Mouse (Mus musculus) liver, embryonic 14.5 days (tissue): ENCODE results near the gene Slc7a8. TPM values are rescaled to one million over a fixed set of nuclear protein-coding genes. Genes with fewer than 3 reads are reported as not detected.

ENCODE experiments used
- ATAC-seq: fragments of 200-750 bp; cut with Nextera tagmentation; 2 replicates; pipeline ENCODE4 v1.8.0; 2017; ENCODE audit warnings: moderate number of reproducible peaks, mild to moderate bottlenecking, moderate library complexity; ENCODE audit not compliant: insufficient read depth
- DNase-seq, 3 experiments: peaks; one replicate each; pipeline ENCODE4 v3.0.0-alpha.2; 2012 to 2013; ENCODE audit warnings: low read depth in 3 of 3, low spot score in 3 of 3
- H3K27ac ChIP-seq: fragments of 300-500 bp; sonication (generic); 2 replicates; pipeline ENCODE4 v1.5.1; 2014; ENCODE audit warnings: moderate library complexity, mild to moderate bottlenecking, control low read depth, inconsistent platforms
- H3K27me3 ChIP-seq: fragments of 300-500 bp; sonication (generic); 2 replicates; pipeline ENCODE4 v1.6.1; 2014; ENCODE audit warnings: mild to moderate bottlenecking, low read length, moderate library complexity; ENCODE audit not compliant: control insufficient read depth, insufficient read depth
- H3K36me3 ChIP-seq: fragments of 300-500 bp; sonication (generic); replicated peaks from 2 replicates; pipeline ENCODE4 v1.6.1; 2014; ENCODE audit warnings: low read depth; ENCODE audit not compliant: control insufficient read depth, insufficient read depth
- H3K4me1 ChIP-seq, 2 experiments: fragments of 200-500 bp in 1 of 2; fragments of 300-500 bp in 1 of 2; sonication (generic) in 1 of 2; replicated peaks; 2 replicates each; pipeline ENCODE4 v1.6.1; 2012 to 2014; ENCODE audit warnings: antibody characterized with exemption in 1 of 2, inconsistent platforms in 1 of 2, low read length in 1 of 2; ENCODE audit not compliant: control insufficient read depth in 2 of 2, insufficient read depth in 2 of 2
- H3K4me2 ChIP-seq: fragments of 300-500 bp; sonication (generic); 2 replicates; pipeline ENCODE4 v1.6.1; 2014; ENCODE audit warnings: low read depth, mild to moderate bottlenecking, control low read depth, moderate library complexity
- H3K4me3 ChIP-seq, 2 experiments: fragments of 200-500 bp in 1 of 2; fragments of 300-500 bp in 1 of 2; sonication (generic) in 1 of 2; 2 replicates each; pipeline ENCODE4 v1.5.1; 2012 to 2014; ENCODE audit warnings: low read depth in 2 of 2, low read length in 2 of 2, mild to moderate bottlenecking in 2 of 2, control low read depth in 1 of 2, inconsistent platforms in 1 of 2, moderate library complexity in 1 of 2; ENCODE audit not compliant: insufficient read depth in 1 of 2
- H3K9ac ChIP-seq: fragments of 300-500 bp; sonication (generic); replicated peaks from 2 replicates; pipeline ENCODE4 v1.6.1; 2014; ENCODE audit warnings: mild to moderate bottlenecking, control low read depth, moderate library complexity
- H3K9me3 ChIP-seq: fragments of 300-500 bp; sonication (generic); 2 replicates; pipeline ENCODE4 v1.6.1; 2016; ENCODE audit warnings: low read length, mixed read lengths; ENCODE audit not compliant: control insufficient read depth
- CTCF ChIP-seq: IDR thresholded peaks from 2 replicates; pipeline ENCODE4 v1.5.1; 2016; ENCODE audit warnings: antibody characterized with exemption, low read depth, control low read depth
- EP300 ChIP-seq: IDR thresholded peaks from 2 replicates; pipeline ENCODE4 v1.6.1; 2016; ENCODE audit warnings: antibody characterized with exemption, low read depth
- WGBS: fragments of 180-500 bp; shearing (Covaris S2); extraction: QIAGEN DNeasy Blood & Tissue Kit; methylation state at CpG from one replicate; pipeline ENCODE4 v1.1.7; 2014; ENCODE audit not compliant: insufficient replicate concordance; 5-methylcytosine and 5-hydroxymethylcytosine counted together
- polyA plus RNA-seq, 2 experiments: library from polyadenylated mRNA; depleted of rRNA in 1 of 2; stranded (reverse) in 1 of 2; unstranded in 1 of 2; fragments of >200 nt; fragmentation: Nextera tagmentation in 1 of 2; extraction: Ambion mirVana in 1 of 2; gene quantifications; 2 replicates each; pipeline versions ENCODE4 v1.2.1 to v1.2.3; 2012 to 2014

Gene Slc7a8
- polyA plus RNA-seq, 2 experiments: 3.3 to 3.7 TPM

GRCm38 (mm10) chr14:54799686-54800085 lies 17.9 kb upstream of the Slc7a8 start:
- ATAC-seq: no peak
- no peak overlapping the region for H3K9ac ChIP-seq

GRCm38 (mm10) chr14:54796760-54797159 lies 15.0 kb upstream of the Slc7a8 start:
- no peak for ATAC-seq
- Histone ChIP-seq H3K9me3 (no peaks in the 10 kb centered on the region), H3K27me3 (no peaks in the 10 kb centered on the region), H3K9ac (no peak overlapping the region), H3K4me2 (no peak overlapping the region), H3K4me3 (no peak overlapping the region), H3K36me3 (no peaks in the 10 kb centered on the region), H3K27ac (no peak overlapping the region), H3K4me1 (0 out of 4 replicates have a peak, but pooled peaks cover 0 to 2% of the 10 kb centered on the region in 2 experiments)
- no peak for DNase-seq
- TF ChIP-seq CTCF (no peak), EP300 (no peak)
- 80% methylated on average over 15 of the region's 15 CpGs for WGBS

More at GRCm38 (mm10) chr14:54799686-54800085, 17.9 kb upstream of the Slc7a8 start:
- no peaks in the 10 kb centered on the region for H3K9me3 ChIP-seq
- no peak overlapping the region for H3K4me2 ChIP-seq
- no peaks in the 10 kb centered on the region for H3K27me3 ChIP-seq
- no peak overlapping the region for H3K4me3 ChIP-seq
- 0 out of 2 replicates have a peak, but pooled peaks have one; percentile 8 for TF ChIP-seq CTCF
- TF ChIP-seq EP300: no peak
- no peak for DNase-seq
- WGBS: 48% methylated on average over 10 of the region's 10 CpGs
- no peaks in the 10 kb centered on the region for H3K36me3 ChIP-seq
- H3K27ac ChIP-seq: no peak overlapping the region
- no peaks in the 10 kb centered on the region for H3K4me1 ChIP-seq

- no peak overlapping the region for H3K27ac ChIP-seq
- 60% methylated on average over 1 of the region's 1 CpGs for WGBS
- H3K36me3 ChIP-seq: no peaks in the 10 kb centered on the region
- no peak for ATAC-seq
- no peak overlapping the region for H3K9ac ChIP-seq
- no peak overlapping the region for H3K4me2 ChIP-seq
- H3K4me3 ChIP-seq: no peak overlapping the region
- DNase-seq: no peak
- TF ChIP-seq EP300 (no peak), CTCF (no peak)
- 0 out of 4 replicates have a peak, but pooled peaks cover 0 to 2% of the 10 kb centered on the region in 2 experiments for H3K4me1 ChIP-seq
- H3K27me3 ChIP-seq: no peaks in the 10 kb centered on the region
- H3K9me3 ChIP-seq: no peaks in the 10 kb centered on the region
These were observed 14.2 kb upstream of the Slc7a8 start for GRCm38 (mm10) chr14:54795901-54796300.

GRCm38 (mm10) chr14:54793894-54794830 lies 12.4 kb upstream of the Slc7a8 start:
- ATAC-seq (no peak), DNase-seq (no peak)
- TF ChIP-seq CTCF (no peak), EP300 (no peak)

GRCm38 (mm10) chr14:54793351-54793750 lies 11.6 kb upstream of the Slc7a8 start:
- ATAC-seq: no peak
- no peak overlapping the region for H3K9ac ChIP-seq
- no peak for DNase-seq
- no peaks in the 10 kb centered on the region for H3K9me3 ChIP-seq
- H3K4me1 ChIP-seq: 0 out of 4 replicates have a peak, but pooled peaks cover 0 to 4% of the 10 kb centered on the region in 2 experiments
- H3K27ac ChIP-seq: no peak overlapping the region
- no peak overlapping the region for H3K4me3 ChIP-seq
- no peaks in the 10 kb centered on the region for H3K36me3 ChIP-seq
- TF ChIP-seq CTCF: no peak
- no peak for TF ChIP-seq EP300
- H3K27me3 ChIP-seq: no peaks in the 10 kb centered on the region
- no peak overlapping the region for H3K4me2 ChIP-seq
- 20% methylated on average over 1 of the region's 1 CpGs for WGBS

More at GRCm38 (mm10) chr14:54793894-54794830, 12.4 kb upstream of the Slc7a8 start:
- H3K27me3 ChIP-seq: no peaks in the 10 kb centered on the region
- no peak overlapping the region for H3K4me3 ChIP-seq
- H3K36me3 ChIP-seq: no peaks in the 10 kb centered on the region
- 0 out of 4 replicates have a peak, but pooled peaks cover 0 to 2% of the 10 kb centered on the region in 2 experiments for H3K4me1 ChIP-seq
- no peak overlapping the region for H3K4me2 ChIP-seq
- H3K9ac ChIP-seq: no peak overlapping the region
- H3K9me3 ChIP-seq: no peaks in the 10 kb centered on the region
- no peak overlapping the region for H3K27ac ChIP-seq
- 49% methylated on average over 8 of the region's 8 CpGs for WGBS
